In the genomic region with DNA sequence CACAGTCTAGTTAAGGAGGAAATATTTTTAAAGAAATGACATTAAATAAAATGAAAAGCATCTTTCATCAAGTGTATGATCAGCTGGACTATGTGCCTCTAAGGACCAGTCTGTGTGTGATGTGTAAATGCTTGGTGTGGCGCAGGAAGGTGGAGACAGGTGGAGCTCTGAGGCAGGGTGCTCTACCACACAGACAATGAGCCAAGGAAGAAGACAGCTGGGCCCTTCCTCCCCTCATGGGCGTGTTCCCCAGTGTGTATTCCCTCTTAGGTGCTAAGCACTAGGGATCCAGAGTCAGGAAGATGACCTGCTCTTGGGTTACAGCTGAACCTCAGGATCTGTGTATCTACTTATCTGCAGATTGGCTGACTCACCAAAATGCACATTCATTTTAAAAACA, we compare ENCODE assay signal across 20 mouse cellular contexts.
"Had no signal": no experiment of that assay in that cellular context is flagged by ENCODE, and none has a peak within 500 bp of the region (broad histone marks: within the 10 kb centered on the region; RNA-seq: fewer than 3 reads in every experiment).

No protein-coding gene starts in this region.

- H3K9ac ChIP-seq: liver, embryonic 14.5 days; lung, embryonic 14.5 days; midbrain, embryonic 13.5 days; neural tube, embryonic 13.5 days; neural tube, embryonic 15.5 days; stomach, embryonic 15.5 days had no signal

- H3K4me3 ChIP-seq: midbrain, embryonic 10.5 days; midbrain, embryonic 13.5 days; myocyte; neural tube, embryonic 13.5 days; neural tube, embryonic 15.5 days; stomach, embryonic 15.5 days had no signal

- H3K4me1 ChIP-seq: midbrain, embryonic 10.5 days; midbrain, embryonic 13.5 days; neural tube, embryonic 13.5 days; neural tube, embryonic 15.5 days; stomach, embryonic 15.5 days had no signal

- H3K27me3 ChIP-seq: midbrain, embryonic 13.5 days; neural tube, embryonic 13.5 days; neural tube, embryonic 15.5 days; stomach, embryonic 15.5 days had no signal

- ATAC-seq: midbrain, embryonic 13.5 days; midbrain, embryonic 16.5 days had no signal

- H3K9me3 ChIP-seq: midbrain, embryonic 10.5 days; midbrain, embryonic 13.5 days; neural tube, embryonic 13.5 days; neural tube, embryonic 15.5 days; stomach, embryonic 15.5 days had no signal

- DNase-seq: lung, adult 18-20 months; lung, embryonic 14.5 days; lung, postnatal 10 days; lung, postnatal 4 days; retina, postnatal 1 day; right cerebral cortex, adult 18-20 months; right cerebral cortex, postnatal 25 days; right cerebral cortex, postnatal 4 days; spleen, adult 18-20 months; thymus, adult 18-20 months; thymus, postnatal 14 days; thymus, postnatal 36 days had no signal

- H3K36me3 ChIP-seq: midbrain, embryonic 10.5 days; midbrain, embryonic 13.5 days; neural tube, embryonic 13.5 days; neural tube, embryonic 15.5 days; stomach, embryonic 15.5 days had no signal

- H3K27ac ChIP-seq: liver, embryonic 14.5 days; midbrain, embryonic 10.5 days; midbrain, embryonic 13.5 days; neural tube, embryonic 13.5 days; neural tube, embryonic 15.5 days; stomach, embryonic 15.5 days had no signal

- H3K4me2 ChIP-seq: lung, embryonic 14.5 days; midbrain, embryonic 13.5 days; neural tube, embryonic 13.5 days; neural tube, embryonic 15.5 days; stomach, embryonic 15.5 days had no signal
